Mouse (Mus musculus) small intestine, adult 2 months (tissue): ENCODE measurements around the gene Stn1.

Experiments used
- CTCF ChIP-seq: fragments of 200-500 bp; IDR thresholded peaks from 2 replicates; pipeline ENCODE4 v1.5.1; 2012; ENCODE audit warnings: low read depth, mild to moderate bottlenecking, control low read depth, inconsistent platforms, low read length, moderate library complexity, mixed read lengths; ENCODE audit not compliant: insufficient replicate concordance, insufficient read length; ENCODE audit errors: extremely low read depth
- POLR2A ChIP-seq: fragments of 200-500 bp; IDR thresholded peaks from 2 replicates; pipeline ENCODE4 v1.6.1; 2012; ENCODE audit warnings: low read depth, mild to moderate bottlenecking, control low read depth, inconsistent platforms, low read length, moderate library complexity

- no peak for TF ChIP-seq POLR2A
- TF ChIP-seq CTCF: no peak
These were observed 82.9 kb downstream of the Stn1 start for GRCm38 (mm10) chr19:47454167-47455000.
